Mouse (Mus musculus): ENCODE measurements at regions not wholly inside any gene's neighbourhood (a gene's known extent, or its start where the extent isn't known, plus 50 kb on each side); places are given as distances from the start of the nearest gene placed in this dataset.
A peak's percentile ranks its signal among the peaks of the same experiment; 100 is the strongest.

GRCm38 (mm10) chr16:76837450-76837849 is 176.1 kb upstream of the Usp25 start:
- no peak for DNase-seq (ENCODE audit: low spot score in 2 of 2)

- no peak for DNase-seq (ENCODE audit: low spot score in 2 of 2)
These were observed 183.1 kb upstream of the Usp25 start for GRCm38 (mm10) chr16:76830371-76830770.

- no peak for DNase-seq (ENCODE audit: low spot score in 2 of 2)
These were observed 185.6 kb upstream of the Usp25 start for GRCm38 (mm10) chr16:76827674-76828441.

GRCm38 (mm10) chr16:76821261-76821660 is 192.2 kb upstream of the Usp25 start:
- DNase-seq (ENCODE audit: low spot score in 2 of 2) = no peak

- no peak for DNase-seq (ENCODE audit: low spot score in 2 of 2)
These were observed 197.2 kb upstream of the Usp25 start for GRCm38 (mm10) chr16:76816056-76816885.

GRCm38 (mm10) chr16:76803725-76804124 is 209.8 kb upstream of the Usp25 start:
- DNase-seq (ENCODE audit: low spot score in 2 of 2) = peak; percentile 29 to 35

GRCm38 (mm10) chr16:76786405-76787155 is 226.9 kb upstream of the Usp25 start:
- peak; percentile 19 to 40 for DNase-seq (ENCODE audit: low spot score in 2 of 2)

- DNase-seq (ENCODE audit: low spot score in 2 of 2) = no peak
These were observed 230.8 kb upstream of the Usp25 start for GRCm38 (mm10) chr16:76782656-76783055.

GRCm38 (mm10) chr16:76775790-76776189 is 237.7 kb upstream of the Usp25 start:
- DNase-seq (ENCODE audit: low spot score in 2 of 2) = no peak

- no peak for DNase-seq (ENCODE audit: low spot score in 2 of 2)
These were observed 239.5 kb upstream of the Usp25 start for GRCm38 (mm10) chr16:76774032-76774431.

- no peak for DNase-seq (ENCODE audit: low spot score in 2 of 2)
These were observed 240.0 kb upstream of the Usp25 start for GRCm38 (mm10) chr16:76773466-76773865.

- DNase-seq (ENCODE audit: low spot score in 2 of 2) = peak; percentile 16 to 44
These were observed 244.9 kb upstream of the Usp25 start for GRCm38 (mm10) chr16:76768607-76769006.

- DNase-seq (ENCODE audit: low spot score in 2 of 2) = no peak
These were observed 246.9 kb upstream of the Usp25 start for GRCm38 (mm10) chr16:76766636-76767035.

GRCm38 (mm10) chr16:76765536-76765935 is 248.0 kb upstream of the Usp25 start:
- no peak for DNase-seq (ENCODE audit: low spot score in 2 of 2)

- no peak for DNase-seq (ENCODE audit: low spot score in 2 of 2)
These were observed 248.5 kb upstream of the Usp25 start for GRCm38 (mm10) chr16:76764994-76765393.

- no peak for DNase-seq (ENCODE audit: low spot score in 2 of 2)
These were observed 250.8 kb upstream of the Usp25 start for GRCm38 (mm10) chr16:76762619-76763283.

- DNase-seq (ENCODE audit: low spot score in 2 of 2) = no peak
These were observed 251.7 kb upstream of the Usp25 start for GRCm38 (mm10) chr16:76761848-76762247.

GRCm38 (mm10) chr16:76761004-76761403 is 252.5 kb upstream of the Usp25 start:
- DNase-seq (ENCODE audit: low spot score in 2 of 2) = no peak

- no peak for DNase-seq (ENCODE audit: low spot score in 2 of 2)
These were observed 258.6 kb upstream of the Usp25 start for GRCm38 (mm10) chr16:76754871-76755270.

GRCm38 (mm10) chr16:76746385-76746784 is 267.1 kb upstream of the Usp25 start:
- no peak for DNase-seq (ENCODE audit: low spot score in 2 of 2)

GRCm38 (mm10) chr16:76741141-76741540 is 272.4 kb upstream of the Usp25 start:
- no peak for DNase-seq (ENCODE audit: low spot score in 2 of 2)
